Mouse (Mus musculus) CH12.LX (cell line): ENCODE measurements at regions not wholly inside any gene's neighbourhood (a gene's known extent, or its start where the extent isn't known, plus 50 kb on each side); places are given as distances from the start of the nearest gene placed in this dataset.

Experiments used
- DNase-seq: peaks from one replicate; pipeline ENCODE4 v3.0.0-alpha.2; 2013; ENCODE audit errors: extremely low read depth
- H3K27ac ChIP-seq: 2 replicates; pipeline ENCODE4 v1.5.1; 2012; ENCODE audit warnings: low read depth, mild to moderate bottlenecking, control low read depth, moderate library complexity; ENCODE audit not compliant: insufficient read depth
- H3K27me3 ChIP-seq: replicated peaks from 2 replicates; pipeline ENCODE3; 2012; ENCODE audit warnings: inconsistent platforms
- H3K36me3 ChIP-seq, 2 experiments: replicated peaks in 1 of 2; 2 replicates each; pipeline versions ENCODE3 to v1.6.1; 2012; ENCODE audit warnings: inconsistent platforms in 1 of 2, low read length in 1 of 2, mild to moderate bottlenecking in 1 of 2, mixed read lengths in 1 of 2, moderate library complexity in 1 of 2; ENCODE audit not compliant: control insufficient read depth in 1 of 2, insufficient read depth in 1 of 2
- H3K4me1 ChIP-seq, 2 experiments: 2 replicates each; pipeline ENCODE4 v1.6.1; 2012; ENCODE audit warnings: inconsistent platforms in 1 of 2, moderate library complexity in 1 of 2; ENCODE audit not compliant: insufficient read depth in 2 of 2, control insufficient read depth in 1 of 2
- H3K4me2 ChIP-seq: 2 replicates; pipeline ENCODE4 v1.6.1; 2012; ENCODE audit warnings: low read depth, mild to moderate bottlenecking, control low read depth; ENCODE audit not compliant: poor library complexity, insufficient read depth, severe bottlenecking
- H3K4me3 ChIP-seq, 3 experiments: fragments of 150-350 bp in 1 of 3; sonication (generic) in 1 of 3; replicated peaks in 1 of 3; 2 replicates each; pipeline versions ENCODE3 to v1.5.1; 2011 to 2012; ENCODE audit warnings: low read depth in 2 of 3, low read length in 2 of 3, mild to moderate bottlenecking in 2 of 3, moderate library complexity in 2 of 3, control low read depth in 1 of 3, improper control_type of control experiment in 1 of 3, inconsistent platforms in 1 of 3, mixed read lengths in 1 of 3; ENCODE audit not compliant: poor library complexity in 1 of 3
- H3K79me2 ChIP-seq: replicated peaks from 2 replicates; pipeline ENCODE4 v1.6.1; 2012; ENCODE audit warnings: mild to moderate bottlenecking, moderate library complexity; ENCODE audit not compliant: control insufficient read depth, poor library complexity, insufficient read depth, severe bottlenecking; ENCODE audit errors: extremely low read depth
- H3K9ac ChIP-seq: 2 replicates; pipeline ENCODE4 v1.6.1; 2012; ENCODE audit warnings: low read depth, mild to moderate bottlenecking, control low read depth, moderate library complexity; ENCODE audit not compliant: insufficient read depth
- H3K9me3 ChIP-seq: replicated peaks from 2 replicates; pipeline ENCODE3; 2012; ENCODE audit warnings: low read length, inconsistent platforms, mixed read lengths
- CTCF ChIP-seq, 2 experiments: IDR thresholded peaks in 1 of 2; conservative IDR thresholded peaks in 1 of 2; 2 replicates each; pipeline ENCODE4 v1.5.1; 2011 to 2012; ENCODE audit warnings: low read depth in 2 of 2, low read length in 2 of 2, improper control_type of control experiment in 1 of 2, inconsistent platforms in 1 of 2, mild to moderate bottlenecking in 1 of 2, moderate library complexity in 1 of 2
- E2F4 ChIP-seq: IDR thresholded peaks from 2 replicates; pipeline ENCODE4 v1.6.1; 2011; ENCODE audit warnings: low read depth, low read length, improper control_type of control experiment; ENCODE audit not compliant: insufficient replicate concordance
- ELF1 ChIP-seq: IDR thresholded peaks from 2 replicates; pipeline ENCODE4 v1.6.1; 2014; ENCODE audit warnings: low read depth, mild to moderate bottlenecking, inconsistent platforms, low read length, improper control_type of control experiment
- EP300 ChIP-seq: IDR thresholded peaks from 2 replicates; pipeline ENCODE4 v1.6.1; 2011; ENCODE audit warnings: low read length, improper control_type of control experiment
- HCFC1 ChIP-seq: IDR thresholded peaks from 2 replicates; pipeline ENCODE4 v1.6.1; 2012; ENCODE audit warnings: low read depth, mild to moderate bottlenecking, inconsistent platforms, low read length, improper control_type of control experiment
- IRF4 ChIP-seq: IDR thresholded peaks from 2 replicates; pipeline ENCODE4 v1.6.1; 2014; ENCODE audit warnings: low read depth, mild to moderate bottlenecking, inconsistent platforms, low read length, improper control_type of control experiment
- JUN ChIP-seq: IDR thresholded peaks from 2 replicates; pipeline ENCODE4 v1.6.1; 2011; ENCODE audit warnings: low read depth, mild to moderate bottlenecking, low read length, improper control_type of control experiment, moderate library complexity; ENCODE audit not compliant: insufficient read depth
- KAT2A ChIP-seq: IDR thresholded peaks from 2 replicates; pipeline ENCODE4 v1.6.1; 2012; ENCODE audit warnings: low read length, improper control_type of control experiment, inconsistent platforms; ENCODE audit not compliant: insufficient replicate concordance
- MAX ChIP-seq: IDR thresholded peaks from 2 replicates; pipeline ENCODE4 v1.6.1; 2011; ENCODE audit warnings: low read length, improper control_type of control experiment
- MEF2A ChIP-seq: IDR thresholded peaks from 2 replicates; pipeline ENCODE4 v1.6.1; 2014; ENCODE audit warnings: low read depth, mild to moderate bottlenecking, inconsistent platforms, low read length, improper control_type of control experiment, borderline replicate concordance
- MXI1 ChIP-seq: IDR thresholded peaks from 2 replicates; pipeline ENCODE4 v1.6.1; 2011; ENCODE audit warnings: mild to moderate bottlenecking, low read depth, low read length, improper control_type of control experiment
- NRF1 ChIP-seq: IDR thresholded peaks from 2 replicates; pipeline ENCODE4 v1.6.1; 2014; ENCODE audit warnings: low read depth, mild to moderate bottlenecking, inconsistent platforms, low read length, improper control_type of control experiment, moderate library complexity
- PAX5 ChIP-seq: IDR thresholded peaks from 2 replicates; pipeline ENCODE4 v1.6.1; 2012; ENCODE audit warnings: low read length, inconsistent platforms, mixed read lengths
- SMC3 ChIP-seq: IDR thresholded peaks from 2 replicates; pipeline ENCODE4 v1.6.1; 2011; ENCODE audit warnings: low read depth, low read length, improper control_type of control experiment
- UBTF ChIP-seq: IDR thresholded peaks from 2 replicates; pipeline ENCODE4 v1.6.1; 2012; ENCODE audit warnings: low read depth, mild to moderate bottlenecking, inconsistent platforms, low read length, improper control_type of control experiment, moderate library complexity
- USF1 ChIP-seq: IDR thresholded peaks from 2 replicates; pipeline ENCODE4 v1.6.1; 2014; ENCODE audit warnings: low read depth, mild to moderate bottlenecking, inconsistent platforms, low read length, improper control_type of control experiment
- USF2 ChIP-seq: conservative IDR thresholded peaks from 2 replicates; pipeline ENCODE4 v1.6.1; 2011; ENCODE audit warnings: low read depth, low read length, improper control_type of control experiment
- ZC3H11A ChIP-seq: IDR thresholded peaks from 2 replicates; pipeline ENCODE4 v1.6.1; 2012; ENCODE audit warnings: low read depth, mild to moderate bottlenecking, inconsistent platforms, low read length, improper control_type of control experiment
- ZMIZ1 ChIP-seq: IDR thresholded peaks from 2 replicates; pipeline ENCODE4 v1.6.1; 2012; ENCODE audit warnings: low read depth, mild to moderate bottlenecking, inconsistent platforms, low read length, improper control_type of control experiment
- dilution Hi-C: fragments of 300-500 bp; cut with MboI; formaldehyde crosslinking; loops from 2 replicates; pipeline ENCODE4 v1.14.3; 2020; ENCODE audit warnings: low sequenced_read_pairs; ENCODE audit not compliant: extremely low pct_unique_long_range_greater_than_20kb, extremely low pct_ligation_motif_present
- in situ Hi-C: fragments of 300-500 bp; cut with MboI; formaldehyde crosslinking; loops from 3 replicates; pipeline ENCODE4 v1.14.3; 2019; ENCODE audit warnings: low sequenced_read_pairs, low pct_ligation_motif_present, low pct_unique_long_range_greater_than_20kb, mixed read lengths

DNA sequence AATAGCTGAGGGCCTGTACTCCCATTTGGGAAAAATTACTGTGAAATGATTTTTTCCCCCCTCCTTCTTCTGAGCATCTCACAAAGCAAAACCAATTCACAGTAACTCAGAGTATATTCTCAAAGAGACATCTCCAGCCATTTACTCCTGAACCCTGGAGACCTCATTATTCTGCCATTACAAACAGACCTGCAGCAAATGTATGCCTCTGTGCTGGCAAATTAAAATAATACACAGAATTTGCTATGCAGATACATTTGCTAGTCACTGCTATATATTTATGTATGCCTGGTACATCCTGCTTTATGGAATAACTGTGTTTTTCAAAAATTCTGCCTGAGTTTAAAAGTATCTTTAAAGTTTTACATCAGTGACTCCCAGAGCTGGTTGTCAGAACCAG lies 145.4 kb upstream of the Stxbp5 start:
- TF ChIP-seq ZMIZ1: no peak
- no peak for TF ChIP-seq MAX
- no peak for TF ChIP-seq CTCF (conservative IDR thresholded peaks at IDR 0.05 in 1 of 2, IDR thresholded peaks at IDR 0.05 in 1 of 2; ENCODE audit: low read depth in 2 of 2, low read length in 2 of 2)
- TF ChIP-seq UBTF: no peak
- no peak for TF ChIP-seq KAT2A
- no peak for TF ChIP-seq USF1
- no peak for TF ChIP-seq IRF4
- no peak for TF ChIP-seq E2F4
- no peak for TF ChIP-seq PAX5
- TF ChIP-seq ZC3H11A: no peak
- TF ChIP-seq HCFC1: no peak
- no peak for TF ChIP-seq EP300
- Histone ChIP-seq H3K4me3 (no peak overlapping the region), H3K9ac (no peak overlapping the region), H3K9me3 (no peaks in the 10 kb centered on the region), H3K27me3 (no peaks in the 10 kb centered on the region), H3K4me1 (no peaks in the 10 kb centered on the region), H3K27ac (no peak overlapping the region), H3K4me2 (no peak overlapping the region), H3K36me3 (no peaks in the 10 kb centered on the region), H3K79me2 (no peaks in the 10 kb centered on the region)
- in situ Hi-C loops (no loop called here), dilution Hi-C loops (no loop called here)
- no peak for DNase-seq

DNA sequence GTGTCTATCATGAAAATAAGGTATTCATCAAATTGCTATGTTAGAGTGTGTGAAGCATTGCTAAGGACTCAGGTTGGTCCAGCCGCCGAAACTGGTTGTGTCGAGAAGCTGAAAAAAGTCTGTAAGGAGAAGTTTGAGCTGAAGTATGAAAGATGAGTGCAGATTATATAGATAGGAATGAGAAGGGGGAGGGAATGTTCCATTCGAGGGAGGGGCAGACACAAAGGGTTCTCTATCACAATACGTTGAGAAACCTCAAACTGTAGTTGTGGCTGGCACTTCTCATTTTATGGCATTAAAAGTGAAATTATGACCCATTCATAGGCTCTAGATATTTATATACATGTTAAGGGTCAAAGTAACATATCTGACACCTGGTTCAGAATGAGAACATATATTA lies 108.4 kb upstream of the Stxbp5 start:
- no peaks in the 10 kb centered on the region for H3K4me1 ChIP-seq
- dilution Hi-C loops: no loop called here
- DNase-seq: no peak
- H3K4me3 ChIP-seq: no peak overlapping the region
- H3K9ac ChIP-seq: no peak overlapping the region
- no peak overlapping the region for H3K27ac ChIP-seq
- H3K79me2 ChIP-seq: no peaks in the 10 kb centered on the region
- no peaks in the 10 kb centered on the region for H3K36me3 ChIP-seq
- in situ Hi-C loops: no loop called here
- TF ChIP-seq PAX5 (no peak), EP300 (no peak), SMC3 (no peak), MEF2A (no peak), NRF1 (no peak), ELF1 (no peak), ZC3H11A (no peak), USF2 (no peak), MXI1 (no peak), JUN (no peak)
- H3K27me3 ChIP-seq: no peaks in the 10 kb centered on the region
- no peak overlapping the region for H3K4me2 ChIP-seq
- H3K9me3 ChIP-seq: no peaks in the 10 kb centered on the region
